ENCODE assay signal across 7 mouse cellular contexts in the genomic region with DNA sequence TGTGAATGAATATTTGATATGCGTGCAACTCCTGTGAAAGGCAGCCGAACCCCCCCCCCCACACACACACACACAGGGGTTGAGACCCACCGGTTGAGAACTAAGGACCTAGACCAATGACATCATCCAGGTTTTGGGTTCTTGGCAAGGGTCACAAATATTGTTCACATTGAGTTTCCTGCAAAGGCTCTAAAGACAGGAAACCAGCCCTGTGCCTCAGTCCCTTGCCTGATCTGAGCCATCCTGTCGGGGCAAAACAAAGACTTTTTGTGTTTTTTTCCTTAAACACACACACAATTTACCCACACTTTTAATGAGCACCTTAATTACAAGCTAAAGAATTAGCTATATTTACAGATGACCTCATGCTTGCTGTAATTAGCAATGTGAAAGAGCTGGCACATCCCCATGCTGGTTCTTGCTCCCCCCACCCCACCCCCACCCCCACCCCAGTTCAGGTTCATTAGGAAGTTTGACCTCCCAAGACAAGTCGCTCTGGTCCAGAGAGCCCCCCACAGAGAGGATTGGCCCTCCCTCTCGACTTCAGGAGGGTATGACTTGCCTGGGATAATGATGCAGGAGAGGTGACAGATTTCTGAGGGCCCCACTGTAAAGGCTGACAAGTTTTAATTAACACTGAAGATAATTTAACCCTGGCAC. TPM values are rescaled to one million over a fixed set of nuclear protein-coding genes. Genes with fewer than 3 reads are reported as not detected.
DNase-seq lines count a peak whose midpoint lies in the region; ATAC-seq and TF ChIP-seq lines count a peak whose summit lies in the region.

No protein-coding gene starts in this region.

- no peak for DNase-seq in midbrain, embryonic 10.5 days (ENCODE audit: low spot score)
- no peak for DNase-seq in embryonic facial prominence, embryonic 11.5 days (ENCODE audit: low spot score)
- DNase-seq in hindbrain, embryonic 11.5 days (ENCODE audit: low spot score) = no peak
- DNase-seq in layer of hippocampus, postnatal 25 days (ENCODE audit: extremely low spot score in 1 of 2, low spot score in 1 of 2) = no peak
- no peak for DNase-seq in adrenal gland, adult 2 months

- H3K27me3 ChIP-seq in midbrain, embryonic 10.5 days (ENCODE audit: low read depth, poor library complexity, severe bottlenecking) = no peaks in the 10 kb centered on the region
- no peaks in the 10 kb centered on the region for H3K27me3 ChIP-seq in midbrain, embryonic 16.5 days (ENCODE audit: control insufficient read depth, insufficient read depth, low read depth, low read length)
- H3K27me3 ChIP-seq in embryonic facial prominence, embryonic 11.5 days (ENCODE audit: control insufficient read depth, insufficient read depth, low read length) = no peaks in the 10 kb centered on the region
- no peaks in the 10 kb centered on the region for H3K27me3 ChIP-seq in hindbrain, embryonic 11.5 days (ENCODE audit: control insufficient read depth, insufficient read depth, low read length)
- H3K27me3 ChIP-seq in myocyte (ENCODE audit: control insufficient read depth, insufficient read depth, insufficient read length) = no peaks in the 10 kb centered on the region

- no peak overlapping the region for H3K4me3 ChIP-seq in midbrain, embryonic 10.5 days
- no peak overlapping the region for H3K4me3 ChIP-seq in midbrain, embryonic 16.5 days (ENCODE audit: low read depth, low read length)
- H3K4me3 ChIP-seq in embryonic facial prominence, embryonic 11.5 days (ENCODE audit: low read depth, low read length) = no peak overlapping the region
- H3K4me3 ChIP-seq in hindbrain, embryonic 11.5 days (ENCODE audit: low read depth, low read length) = no peak overlapping the region
- no peak overlapping the region for H3K4me3 ChIP-seq in myocyte

- no peak for TF ChIP-seq POLR2A in myocyte (IDR thresholded peaks at IDR 0.05; ENCODE audit: insufficient read length, low read depth)

- 52% methylated on average over 6 of the region's 6 CpGs for WGBS in midbrain, embryonic 10.5 days
- 56% methylated on average over 6 of the region's 6 CpGs for WGBS in midbrain, embryonic 16.5 days
- WGBS in embryonic facial prominence, embryonic 11.5 days = 27% methylated on average over 6 of the region's 6 CpGs
- 51% methylated on average over 6 of the region's 6 CpGs for WGBS in hindbrain, embryonic 11.5 days

- no peaks in the 10 kb centered on the region for H3K9me3 ChIP-seq in midbrain, embryonic 10.5 days (replicated peaks)
- no peaks in the 10 kb centered on the region for H3K9me3 ChIP-seq in midbrain, embryonic 16.5 days (replicated peaks; ENCODE audit: control insufficient read depth, low read length, poor library complexity, severe bottlenecking)
- H3K9me3 ChIP-seq in embryonic facial prominence, embryonic 11.5 days (replicated peaks; ENCODE audit: control insufficient read depth, low read length) = no peaks in the 10 kb centered on the region
- no peaks in the 10 kb centered on the region for H3K9me3 ChIP-seq in hindbrain, embryonic 11.5 days (ENCODE audit: control insufficient read depth, low read length)

- no peak overlapping the region for H3K4me2 ChIP-seq in midbrain, embryonic 16.5 days (ENCODE audit: low read length)
- H3K4me2 ChIP-seq in embryonic facial prominence, embryonic 11.5 days (ENCODE audit: low read depth, low read length) = no peak overlapping the region; the same call in 1 of the 2 replicates
- no peak overlapping the region for H3K4me2 ChIP-seq in hindbrain, embryonic 11.5 days (replicated peaks; ENCODE audit: low read depth, low read length)
- H3K4me2 ChIP-seq in myocyte (ENCODE audit: low read depth) = peak overlapping the region; percentile 80

- peaks cover 49% of the 10 kb centered on the region for H3K4me1 ChIP-seq in midbrain, embryonic 10.5 days
- H3K4me1 ChIP-seq in midbrain, embryonic 16.5 days (ENCODE audit: control insufficient read depth, insufficient read depth, low read length) = peaks cover 2% of the 10 kb centered on the region; the same call in 1 of the 2 replicates
- peaks cover 18% of the 10 kb centered on the region for H3K4me1 ChIP-seq in embryonic facial prominence, embryonic 11.5 days (ENCODE audit: control insufficient read depth, insufficient read depth, low read length)
- H3K4me1 ChIP-seq in hindbrain, embryonic 11.5 days (replicated peaks; ENCODE audit: control insufficient read depth, insufficient read depth, low read length) = no peaks in the 10 kb centered on the region; the same call in 1 of the 2 replicates

- H3K79me2 ChIP-seq in myocyte (ENCODE audit: control insufficient read depth, insufficient read depth) = peaks cover 86% of the 10 kb centered on the region

- H3ac ChIP-seq in myocyte (ENCODE audit: control insufficient read depth, insufficient read length) = no peak overlapping the region

- H3K9ac ChIP-seq in midbrain, embryonic 16.5 days (ENCODE audit: low read depth, low read length) = no peak overlapping the region
- 0 out of 2 replicates have a peak overlapping the region, but pooled peaks have one; percentile 19 for H3K9ac ChIP-seq in embryonic facial prominence, embryonic 11.5 days (replicated peaks; ENCODE audit: low read length)
- H3K9ac ChIP-seq in hindbrain, embryonic 11.5 days (ENCODE audit: low read depth, low read length) = no peak overlapping the region

- peak overlapping the region; percentile 75 for H3K27ac ChIP-seq in midbrain, embryonic 10.5 days (replicated peaks)
- H3K27ac ChIP-seq in midbrain, embryonic 16.5 days (ENCODE audit: low read length) = no peak overlapping the region
- peak overlapping the region; percentile 66 for H3K27ac ChIP-seq in embryonic facial prominence, embryonic 11.5 days (replicated peaks; ENCODE audit: low read depth, low read length)
- H3K27ac ChIP-seq in hindbrain, embryonic 11.5 days (ENCODE audit: low read depth, low read length) = peak overlapping the region; percentile 58

- H3K36me3 ChIP-seq in midbrain, embryonic 10.5 days = peaks cover 61% of the 10 kb centered on the region
- 0 out of 2 replicates have a peak, but pooled peaks cover 4% of the 10 kb centered on the region for H3K36me3 ChIP-seq in midbrain, embryonic 16.5 days (ENCODE audit: control insufficient read depth, insufficient read depth, low read length)
- H3K36me3 ChIP-seq in embryonic facial prominence, embryonic 11.5 days (replicated peaks; ENCODE audit: control insufficient read depth, insufficient read depth, low read depth, low read length) = no peaks in the 10 kb centered on the region
- H3K36me3 ChIP-seq in hindbrain, embryonic 11.5 days (ENCODE audit: control insufficient read depth, insufficient read depth, low read length) = no peaks in the 10 kb centered on the region
- peaks cover 9% of the 10 kb centered on the region for H3K36me3 ChIP-seq in myocyte (ENCODE audit: control insufficient read depth, insufficient read depth)

- no peak for ATAC-seq in midbrain, embryonic 16.5 days
- ATAC-seq in embryonic facial prominence, embryonic 11.5 days (replicated peaks; ENCODE audit: insufficient number of reproducible peaks, low FRiP score, low TSS enrichment, low read depth) = peak; percentile 5; the same call in 1 of the 2 replicates
- ATAC-seq in hindbrain, embryonic 11.5 days (ENCODE audit: low FRiP score) = no peak

TF ChIP-seq in myocyte, 11 proteins besides CTCF, POLR2A, EP300 and RAD21 (continues in another document):
- no peak for TF ChIP-seq REST (IDR thresholded peaks at IDR 0.05; ENCODE audit: insufficient read depth, insufficient read length)
- no peak for TF ChIP-seq CEBPB (IDR thresholded peaks at IDR 0.05; ENCODE audit: insufficient read depth, poor library complexity, severe bottlenecking)
- no peak for TF ChIP-seq TCF12 (IDR thresholded peaks at IDR 0.05; ENCODE audit: insufficient read depth, poor library complexity, severe bottlenecking)
- TF ChIP-seq MAX (IDR thresholded peaks at IDR 0.05; ENCODE audit: low read depth) = no peak
- TF ChIP-seq TCF3 (IDR thresholded peaks at IDR 0.05; ENCODE audit: insufficient read length, low read depth) = no peak
- TF ChIP-seq MYOD1 (IDR thresholded peaks at IDR 0.05; ENCODE audit: control insufficient read depth in 1 of 3, insufficient read length in 2 of 3, low read depth in 2 of 3) = no peak
- TF ChIP-seq POLR2AphosphoS2 (IDR thresholded peaks at IDR 0.05; ENCODE audit: insufficient read length, low read depth) = no peak
- no peak for TF ChIP-seq MYOG (IDR thresholded peaks at IDR 0.05; ENCODE audit: control insufficient read depth in 1 of 3, insufficient read depth in 1 of 3, insufficient read length in 2 of 3, low read depth in 2 of 3)

RNA-seq across cellular contexts. Expression of a gene that starts 17.3 kb away (rescaled TPM):
- 236 and 239 TPM in 2 replicates for polyA plus RNA-seq in midbrain, embryonic 10.5 days (2016; fragmentation: Nextera tagmentation; extraction: Ambion mirVana)
- 132 and 133 TPM in 2 replicates for polyA plus RNA-seq in midbrain, embryonic 16.5 days (2015; fragmentation: Nextera tagmentation; extraction: Ambion mirVana)
- polyA plus RNA-seq in embryonic facial prominence, embryonic 11.5 days (2014; fragmentation: Nextera tagmentation; extraction: Ambion mirVana) = 190 and 201 TPM in 2 replicates
- polyA plus RNA-seq in hindbrain, embryonic 11.5 days (2014; fragmentation: Nextera tagmentation; extraction: Ambion mirVana) = 134 and 157 TPM in 2 replicates
- 270 TPM for polyA plus RNA-seq in myocyte (2012; fragmentation: generic; extraction: Trizol)
- total RNA-seq in layer of hippocampus, postnatal 25 days (2021) = 100 to 1,000 TPM; 124 to 129 TPM
- total RNA-seq in adrenal gland, adult 2 months (2021) = 100 to 1,000 TPM; 247 to 264 TPM
- 301 and 316 TPM in 2 replicates for polyA plus RNA-seq in adrenal gland, adult 2 months (2012; rRNA removed)

RNA-seq across cellular contexts. Expression of a gene that starts 36.8 kb away (rescaled TPM):
- 402 and 429 TPM in 2 replicates for polyA plus RNA-seq in midbrain, embryonic 10.5 days (2016; fragmentation: Nextera tagmentation; extraction: Ambion mirVana)
- polyA plus RNA-seq in midbrain, embryonic 16.5 days (2015; fragmentation: Nextera tagmentation; extraction: Ambion mirVana) = 279 TPM in 2 replicates
- polyA plus RNA-seq in embryonic facial prominence, embryonic 11.5 days (2014; fragmentation: Nextera tagmentation; extraction: Ambion mirVana) = 439 and 446 TPM in 2 replicates
- 389 and 409 TPM in 2 replicates for polyA plus RNA-seq in hindbrain, embryonic 11.5 days (2014; fragmentation: Nextera tagmentation; extraction: Ambion mirVana)
- polyA plus RNA-seq in myocyte (2012; fragmentation: generic; extraction: Trizol) = 335 TPM
- 100 to 1,000 TPM; 179 to 185 TPM for total RNA-seq in layer of hippocampus, postnatal 25 days (2021)
- 100 to 1,000 TPM; 259 to 280 TPM for total RNA-seq in adrenal gland, adult 2 months (2021)
- 118 and 138 TPM in 2 replicates for polyA plus RNA-seq in adrenal gland, adult 2 months (2012; rRNA removed)

RNA-seq across cellular contexts. Expression of a gene that starts 37.0 kb away (rescaled TPM):
- polyA plus RNA-seq in midbrain, embryonic 10.5 days (2016; fragmentation: Nextera tagmentation; extraction: Ambion mirVana) = 7.9 and 11.4 TPM in 2 replicates
- 11.8 and 13.2 TPM in 2 replicates for polyA plus RNA-seq in midbrain, embryonic 16.5 days (2015; fragmentation: Nextera tagmentation; extraction: Ambion mirVana)
- polyA plus RNA-seq in embryonic facial prominence, embryonic 11.5 days (2014; fragmentation: Nextera tagmentation; extraction: Ambion mirVana) = 6.4 and 8.1 TPM in 2 replicates
- polyA plus RNA-seq in hindbrain, embryonic 11.5 days (2014; fragmentation: Nextera tagmentation; extraction: Ambion mirVana) = 4.3 and 5.0 TPM in 2 replicates
- 0.18 TPM for polyA plus RNA-seq in myocyte (2012; fragmentation: generic; extraction: Trizol)
- total RNA-seq in layer of hippocampus, postnatal 25 days (2021) = 1 to 10 TPM; 2.1 to 2.4 TPM
- 1 to 10 TPM in 1 of 2 experiments, under 1 TPM in 1; 0.37 to 1.3 TPM for total RNA-seq in adrenal gland, adult 2 months (2021)
- 2.2 TPM in 2 replicates for polyA plus RNA-seq in adrenal gland, adult 2 months (2012; rRNA removed)
